Mouse (Mus musculus) testis, adult 2 months (tissue): Measurements from ENCODE around the gene Kcnc1.

Source experiments
- CTCF ChIP-seq: fragments of 200-500 bp; IDR thresholded peaks from 2 replicates; pipeline ENCODE4 v1.5.1; 2012; ENCODE audit warnings: low read depth, mild to moderate bottlenecking, inconsistent platforms, low read length, moderate library complexity; ENCODE audit not compliant: control insufficient read depth, insufficient read depth, insufficient replicate concordance
- POLR2A ChIP-seq: fragments of 200-500 bp; IDR thresholded peaks from 2 replicates; pipeline ENCODE4 v1.6.1; 2012; ENCODE audit warnings: low read depth, mild to moderate bottlenecking, inconsistent platforms, low read length, moderate library complexity; ENCODE audit not compliant: control insufficient read depth

- TF ChIP-seq CTCF = no peak
- TF ChIP-seq POLR2A = no peak
These were observed 57.8 kb downstream of the Kcnc1 start for GRCm38 (mm10) chr7:46453930-46454679.
